Mouse (Mus musculus) megakaryocyte progenitor cell, adult 5-6 weeks (primary cell): Measurements from ENCODE around the gene Rsl24d1. TPM values are rescaled to one million over a fixed set of nuclear protein-coding genes. Genes with fewer than 3 reads are reported as not detected.

Source experiments
- total RNA-seq, 2 experiments: library from RNA; stranded (forward) in 1 of 2; stranded (reverse) in 1 of 2; fragments of 157-497, 149-512 nt in 1 of 2; fragments of 200-1000 nt in 1 of 2; gene quantifications; 2 replicates each; pipeline versions ENCODE4 v1.2.3 to v1.2.4; 2015 to 2017

Rsl24d1 gene
- total RNA-seq, 2 experiments from 2014 or later = 140 to 232 TPM

Other genes with a start within 250 kb of the Rsl24d1 start
- not detected in 2 replicates for gene Pygo1, start 187.8 kb upstream of the Rsl24d1 start, total RNA-seq (2015)
- 0.03 TPM in 1 of 2 replicates, not detected in the other for gene Pygo1, start 187.8 kb upstream of the Rsl24d1 start, total RNA-seq (2017)
- gene Dyx1c1, start 154.6 kb upstream of the Rsl24d1 start, total RNA-seq (2015) = 0.07 and 0.91 TPM in 2 replicates
- gene Dyx1c1, start 154.6 kb upstream of the Rsl24d1 start, total RNA-seq (2017) = 0.58 TPM in 1 of 2 replicates, not detected in the other
- not detected in 2 replicates for gene Gm44503, start 154.6 kb upstream of the Rsl24d1 start, total RNA-seq (2015)
- 0.07 TPM in 1 of 2 replicates, not detected in the other for gene Gm44503, start 154.6 kb upstream of the Rsl24d1 start, total RNA-seq (2017)
- gene Ccpg1os, start 128.0 kb upstream of the Rsl24d1 start, total RNA-seq (2015) = 6.9 and 10.4 TPM in 2 replicates
- gene Ccpg1os, start 128.0 kb upstream of the Rsl24d1 start, total RNA-seq (2017) = 8.0 and 10.0 TPM in 2 replicates
- 25.8 and 26.6 TPM in 2 replicates for gene Ccpg1, start 128.0 kb upstream of the Rsl24d1 start, total RNA-seq (2015)
- 48.7 and 49.7 TPM in 2 replicates for gene Ccpg1, start 128.0 kb upstream of the Rsl24d1 start, total RNA-seq (2017)
- 35.3 and 47.1 TPM in 2 replicates for gene Pigb, start 73.0 kb upstream of the Rsl24d1 start, total RNA-seq (2015)
- 7.4 and 7.8 TPM in 2 replicates for gene Pigb, start 73.0 kb upstream of the Rsl24d1 start, total RNA-seq (2017)
- 63.5 and 65.1 TPM in 2 replicates for gene Rab27a, start 68.6 kb upstream of the Rsl24d1 start, total RNA-seq (2015)
- 161 and 179 TPM in 2 replicates for gene Rab27a, start 68.6 kb upstream of the Rsl24d1 start, total RNA-seq (2017)
- 0.44 and 0.78 TPM in 2 replicates for gene Khdc3, start 11.6 kb upstream of the Rsl24d1 start, total RNA-seq (2015)
- gene Khdc3, start 11.6 kb upstream of the Rsl24d1 start, total RNA-seq (2017) = 0.20 and 0.92 TPM in 2 replicates
- not detected in 2 replicates for gene Gm20509, start 11.0 kb upstream of the Rsl24d1 start, total RNA-seq (2015)
- 0.37 TPM in 1 of 2 replicates, not detected in the other for gene Gm20509, start 11.0 kb upstream of the Rsl24d1 start, total RNA-seq (2017)